Mouse (Mus musculus): ENCODE results near the gene Ipo7. TPM values are rescaled to one million over a fixed set of nuclear protein-coding genes. Genes with fewer than 3 reads are reported as not detected.

Gene Ipo7
- polyA plus RNA-seq, 1 experiment: 54.4 TPM

- TF ChIP-seq CTCF (IDR thresholded peaks at IDR 0.05; ENCODE audit: control insufficient read depth, insufficient read depth, low read length) (no peak), POLR2A (IDR thresholded peaks at IDR 0.05; ENCODE audit: borderline replicate concordance, control insufficient read depth, low read depth, low read length) (no peak)
- Histone ChIP-seq H3K4me1 (ENCODE audit: control insufficient read depth, insufficient read depth, low read length) (no peaks in the 10 kb centered on the region; the same call in 1 of the 2 replicates), H3K27ac (ENCODE audit: control insufficient read depth, insufficient read depth, low read depth, low read length, poor library complexity) (no peak overlapping the region), H3K4me3 (replicated peaks; ENCODE audit: control insufficient read depth, low read depth, low read length) (no peak overlapping the region)
- WGBS: 86% methylated on average over 5 of the region's 5 CpGs
Observed at GRCm38 (mm10) chr7:110105041-110105440, 87.0 kb downstream of the Ipo7 start.

Other genes starting within 250 kb of the Ipo7 start
- 2.0 and 3.3 TPM in 2 replicates for gene Nrip3, start 236.2 kb upstream of the Ipo7 start, polyA plus RNA-seq (2011; ENCODE audit: insufficient read depth, insufficient read length, low replicate concordance, missing spikeins)
- 0.55 TPM in 1 of 2 replicates, not detected in the other for gene Scube2, start 152.6 kb upstream of the Ipo7 start, polyA plus RNA-seq (2011; ENCODE audit: insufficient read depth, insufficient read length, low replicate concordance, missing spikeins)
- 27.2 and 54.9 TPM in 2 replicates for gene Dennd5a, start 57.8 kb upstream of the Ipo7 start, polyA plus RNA-seq (2011; ENCODE audit: insufficient read depth, insufficient read length, low replicate concordance, missing spikeins)
- gene Tmem41b, start 31.3 kb upstream of the Ipo7 start, polyA plus RNA-seq (2011; ENCODE audit: insufficient read depth, insufficient read length, low replicate concordance, missing spikeins): 12.1 and 18.8 TPM in 2 replicates
- gene Zfp143, start 42.9 kb downstream of the Ipo7 start, polyA plus RNA-seq (2011; ENCODE audit: insufficient read depth, insufficient read length, low replicate concordance, missing spikeins): 9.2 and 11.1 TPM in 2 replicates
- 8.6 and 13.6 TPM in 2 replicates for gene Wee1, start 103.8 kb downstream of the Ipo7 start, polyA plus RNA-seq (2011; ENCODE audit: insufficient read depth, insufficient read length, low replicate concordance, missing spikeins)
- gene Swap70, start 203.4 kb downstream of the Ipo7 start, polyA plus RNA-seq (2011; ENCODE audit: insufficient read depth, insufficient read length, low replicate concordance, missing spikeins): 12.6 and 23.1 TPM in 2 replicates